Mouse (Mus musculus): ENCODE measurements around the gene Gnb3. TPM values are rescaled to one million over a fixed set of nuclear protein-coding genes. Genes with fewer than 3 reads are reported as not detected.
"Not testable (repeated sequence)": the region's sequence is repeated elsewhere in the genome, so short reads cannot be mapped to it uniquely, and the experiment has no call there.

The Gnb3 gene
- polyA plus RNA-seq, 1 experiment from 2014 or later: 2.7 TPM

- H3K27ac ChIP-seq (ENCODE audit: low read depth): no peak overlapping the region
- H3K4me1 ChIP-seq (replicated peaks; ENCODE audit: control insufficient read depth, insufficient read depth, low read length): 0 out of 2 replicates have a peak, but pooled peaks cover 5% of the 10 kb centered on the region
- no peaks in the 10 kb centered on the region for H3K9me3 ChIP-seq (ENCODE audit: control insufficient read depth, low read length)
- no peaks in the 10 kb centered on the region for H3K27me3 ChIP-seq (replicated peaks; ENCODE audit: control insufficient read depth, insufficient read depth, low read length)
- H3K4me3 ChIP-seq (ENCODE audit: low read depth, low read length): no peak overlapping the region
- WGBS: 10% methylated on average over 9 of the region's 9 CpGs
- peak; percentile 100 for DNase-seq (ENCODE audit: low spot score)
- H3K4me2 ChIP-seq (ENCODE audit: low read length): no peak overlapping the region
- peaks cover 29% of the 10 kb centered on the region for H3K36me3 ChIP-seq (ENCODE audit: control insufficient read depth, insufficient read depth, low read length)
- ATAC-seq (replicated peaks; ENCODE audit: low FRiP score, low TSS enrichment, low read depth): peak; percentile 45
- H3K9ac ChIP-seq (ENCODE audit: low read length): no peak overlapping the region
Measured at GRCm38 (mm10) chr6:124847305-124847704, 7.2 kb upstream of the Gnb3 start.

- no peak overlapping the region for H3K27ac ChIP-seq (ENCODE audit: low read depth)
- no peak for DNase-seq (ENCODE audit: low spot score)
- H3K27me3 ChIP-seq (replicated peaks; ENCODE audit: control insufficient read depth, insufficient read depth, low read length): no peaks in the 10 kb centered on the region
- peaks cover 17% of the 10 kb centered on the region for H3K36me3 ChIP-seq (ENCODE audit: control insufficient read depth, insufficient read depth, low read length)
- H3K9me3 ChIP-seq (ENCODE audit: control insufficient read depth, low read length): no peaks in the 10 kb centered on the region
- H3K4me1 ChIP-seq (replicated peaks; ENCODE audit: control insufficient read depth, insufficient read depth, low read length): peaks cover 7% of the 10 kb centered on the region
- peak; percentile 34 for ATAC-seq (replicated peaks; ENCODE audit: low FRiP score, low TSS enrichment, low read depth)
- H3K4me3 ChIP-seq (ENCODE audit: low read depth, low read length): no peak overlapping the region
- H3K9ac ChIP-seq (ENCODE audit: low read length): peak overlapping the region; percentile 16; the same call in 1 of the 2 replicates
- WGBS: 8% methylated on average over 8 of the region's 8 CpGs
- H3K4me2 ChIP-seq (ENCODE audit: low read length): 0 out of 2 replicates have a peak overlapping the region, but pooled peaks have one; percentile 7
Measured at GRCm38 (mm10) chr6:124839805-124840204, 270 bp downstream of the Gnb3 start.

- ATAC-seq (replicated peaks; ENCODE audit: low FRiP score, low TSS enrichment, low read depth) (no peak), DNase-seq (ENCODE audit: low spot score) (no peak)
- Histone ChIP-seq H3K9me3 (ENCODE audit: control insufficient read depth, low read length) (no peaks in the 10 kb centered on the region), H3K4me2 (ENCODE audit: low read length) (no peak overlapping the region), H3K36me3 (ENCODE audit: control insufficient read depth, insufficient read depth, low read length) (peaks cover 35% of the 10 kb centered on the region), H3K4me1 (replicated peaks; ENCODE audit: control insufficient read depth, insufficient read depth, low read length) (peaks cover 7% of the 10 kb centered on the region), H3K27me3 (replicated peaks; ENCODE audit: control insufficient read depth, insufficient read depth, low read length) (no peaks in the 10 kb centered on the region), H3K9ac (ENCODE audit: low read length) (no peak overlapping the region), H3K27ac (ENCODE audit: low read depth) (no peak overlapping the region), H3K4me3 (ENCODE audit: low read depth, low read length) (no peak overlapping the region)
- 75% methylated on average over 7 of the region's 7 CpGs for WGBS
Measured at GRCm38 (mm10) chr6:124836411-124836810, 3.7 kb downstream of the Gnb3 start.

GRCm38 (mm10) chr6:124835531-124835930 is 4.5 kb downstream of the Gnb3 start:
- Histone ChIP-seq H3K4me3 (ENCODE audit: low read depth, low read length) (no peak overlapping the region), H3K27ac (ENCODE audit: low read depth) (no peak overlapping the region), H3K9ac (ENCODE audit: low read length) (no peak overlapping the region), H3K27me3 (replicated peaks; ENCODE audit: control insufficient read depth, insufficient read depth, low read length) (no peaks in the 10 kb centered on the region), H3K9me3 (ENCODE audit: control insufficient read depth, low read length) (no peaks in the 10 kb centered on the region), H3K36me3 (ENCODE audit: control insufficient read depth, insufficient read depth, low read length) (peaks cover 35% of the 10 kb centered on the region), H3K4me2 (ENCODE audit: low read length) (no peak overlapping the region), H3K4me1 (replicated peaks; ENCODE audit: control insufficient read depth, insufficient read depth, low read length) (peaks cover 11% of the 10 kb centered on the region)
- DNase-seq (ENCODE audit: low spot score): no peak
- ATAC-seq (replicated peaks; ENCODE audit: low FRiP score, low TSS enrichment, low read depth): no peak
- 63% methylated on average over 10 of the region's 10 CpGs for WGBS

GRCm38 (mm10) chr6:124834512-124835081 is 5.5 kb downstream of the Gnb3 start:
- Histone ChIP-seq H3K27me3 (replicated peaks; ENCODE audit: control insufficient read depth, insufficient read depth, low read length) (no peaks in the 10 kb centered on the region), H3K4me3 (ENCODE audit: low read depth, low read length) (no peak overlapping the region), H3K9ac (ENCODE audit: low read length) (no peak overlapping the region), H3K36me3 (ENCODE audit: control insufficient read depth, insufficient read depth, low read length) (peaks cover 35% of the 10 kb centered on the region), H3K27ac (ENCODE audit: low read depth) (no peak overlapping the region), H3K9me3 (ENCODE audit: control insufficient read depth, low read length) (no peaks in the 10 kb centered on the region), H3K4me2 (ENCODE audit: low read length) (no peak overlapping the region), H3K4me1 (replicated peaks; ENCODE audit: control insufficient read depth, insufficient read depth, low read length) (peaks cover 8% of the 10 kb centered on the region; the same call in 1 of the 2 replicates)
- ATAC-seq (replicated peaks; ENCODE audit: low FRiP score, low TSS enrichment, low read depth) (no peak), DNase-seq (ENCODE audit: low spot score) (no peak)
- 80% methylated on average over 6 of the region's 6 CpGs for WGBS

- WGBS: 94% methylated on average over 8 of the region's 8 CpGs
- H3K4me3 ChIP-seq (ENCODE audit: low read depth, low read length): no peak overlapping the region
- H3K9ac ChIP-seq (ENCODE audit: low read length): no peak overlapping the region
Measured at GRCm38 (mm10) chr6:124831649-124832048, 8.4 kb downstream of the Gnb3 start.

GRCm38 (mm10) chr6:124831199-124831598 is 8.9 kb downstream of the Gnb3 start:
- H3K27ac ChIP-seq (ENCODE audit: low read depth); H3K9ac ChIP-seq (ENCODE audit: low read length); H3K27me3 ChIP-seq (replicated peaks; ENCODE audit: control insufficient read depth, insufficient read depth, low read length); DNase-seq (ENCODE audit: low spot score); H3K9me3 ChIP-seq (ENCODE audit: control insufficient read depth, low read length); H3K4me1 ChIP-seq (replicated peaks; ENCODE audit: control insufficient read depth, insufficient read depth, low read length); ATAC-seq (replicated peaks; ENCODE audit: low FRiP score, low TSS enrichment, low read depth): not testable (repeated sequence)
- Histone ChIP-seq H3K4me2 (ENCODE audit: low read length) (peak overlapping the region; percentile 85), H3K36me3 (ENCODE audit: control insufficient read depth, insufficient read depth, low read length) (peaks cover 43% of the 10 kb centered on the region), H3K4me3 (ENCODE audit: low read depth, low read length) (peak overlapping the region; percentile 69; the same call in 1 of the 2 replicates)
- WGBS: 96% methylated on average over 4 of the region's 4 CpGs

More at GRCm38 (mm10) chr6:124831649-124832048, 8.4 kb downstream of the Gnb3 start:
- no peak for DNase-seq (ENCODE audit: low spot score)
- no peak overlapping the region for H3K27ac ChIP-seq (ENCODE audit: low read depth)
- H3K27me3 ChIP-seq (replicated peaks; ENCODE audit: control insufficient read depth, insufficient read depth, low read length): no peaks in the 10 kb centered on the region
- H3K36me3 ChIP-seq (ENCODE audit: control insufficient read depth, insufficient read depth, low read length): peaks cover 41% of the 10 kb centered on the region
- peak overlapping the region; percentile 85; the same call in 1 of the 2 replicates for H3K4me2 ChIP-seq (ENCODE audit: low read length)
- no peaks in the 10 kb centered on the region for H3K9me3 ChIP-seq (ENCODE audit: control insufficient read depth, low read length)
- ATAC-seq (replicated peaks; ENCODE audit: low FRiP score, low TSS enrichment, low read depth): no peak
- H3K4me1 ChIP-seq (replicated peaks; ENCODE audit: control insufficient read depth, insufficient read depth, low read length): peaks cover 6% of the 10 kb centered on the region; the same call in 1 of the 2 replicates

GRCm38 (mm10) chr6:124829799-124830700 is 10.0 kb downstream of the Gnb3 start:
- WGBS: under 1% methylated on average over 38 of the region's 38 CpGs
- peaks cover 50% of the 10 kb centered on the region for H3K36me3 ChIP-seq (ENCODE audit: control insufficient read depth, insufficient read depth, low read length)
- peak overlapping the region; percentile 69 for H3K4me3 ChIP-seq (ENCODE audit: low read depth, low read length)
- peaks cover 6% of the 10 kb centered on the region; the same call in 1 of the 2 replicates for H3K4me1 ChIP-seq (replicated peaks; ENCODE audit: control insufficient read depth, insufficient read depth, low read length)
- ATAC-seq (replicated peaks; ENCODE audit: low FRiP score, low TSS enrichment, low read depth) (peak; percentile 90), DNase-seq (ENCODE audit: low spot score) (peak; percentile 95)
- H3K27me3 ChIP-seq (replicated peaks; ENCODE audit: control insufficient read depth, insufficient read depth, low read length): no peaks in the 10 kb centered on the region
- peak overlapping the region; percentile 96 for H3K27ac ChIP-seq (ENCODE audit: low read depth)
- peak overlapping the region; percentile 85 for H3K4me2 ChIP-seq (ENCODE audit: low read length)
- no peaks in the 10 kb centered on the region for H3K9me3 ChIP-seq (ENCODE audit: control insufficient read depth, low read length)
- H3K9ac ChIP-seq (ENCODE audit: low read length): peak overlapping the region; percentile 78

All from intestine, embryonic 14.5 days (tissue).